Mouse (Mus musculus) cortical plate, adult 2 months (tissue): ENCODE results near the gene Plppr2.

Source experiments
- CTCF ChIP-seq: fragments of 200-500 bp; IDR thresholded peaks from 2 replicates; pipeline ENCODE4 v1.5.1; 2011; ENCODE audit warnings: mild to moderate bottlenecking, control low read depth, low read length; ENCODE audit not compliant: insufficient read depth; ENCODE audit errors: extremely low read depth
- POLR2A ChIP-seq: fragments of 200-500 bp; IDR thresholded peaks from 2 replicates; pipeline ENCODE4 v1.6.1; 2011; ENCODE audit warnings: mild to moderate bottlenecking, low read length, control low read depth; ENCODE audit not compliant: insufficient read depth; ENCODE audit errors: extremely low read depth

DNA sequence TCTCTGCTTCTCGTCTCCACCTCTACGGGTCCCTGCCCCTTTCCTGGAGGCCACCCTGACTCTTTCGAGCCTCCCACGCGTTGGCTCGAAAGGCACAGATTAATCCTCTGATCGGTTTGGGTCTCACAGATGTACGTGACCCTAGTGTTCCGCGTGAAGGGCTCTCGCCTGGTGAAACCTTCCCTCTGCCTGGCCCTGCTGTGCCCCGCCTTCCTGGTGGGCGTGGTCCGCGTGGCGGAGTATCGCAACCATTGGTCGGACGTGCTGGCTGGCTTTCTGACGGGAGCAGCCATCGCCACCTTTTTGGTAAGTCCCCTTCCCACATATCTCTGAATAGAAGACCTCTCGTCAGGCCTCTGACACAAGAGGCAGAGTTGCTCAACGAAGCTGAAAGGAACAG is 7.4 kb downstream of the Plppr2 start:
- no peak for TF ChIP-seq POLR2A
- TF ChIP-seq CTCF: no peak
